In genomic region chr5:144249871-144250270, GRCm38 (mm10) we compare ENCODE assay signal across 12 mouse cellular contexts. TPM values are rescaled to one million over a fixed set of nuclear protein-coding genes. Genes with fewer than 3 reads are reported as not detected.
DNase-seq lines count a peak whose midpoint lies in the region; ATAC-seq and TF ChIP-seq lines count a peak whose summit lies in the region.
"Had no signal": no experiment of that assay in that cellular context is flagged by ENCODE, and none has a peak within 500 bp of the region (broad histone marks: within the 10 kb centered on the region; RNA-seq: fewer than 3 reads in every experiment).

No protein-coding gene starts in this region.

- H3K4me3 ChIP-seq in kidney, postnatal 0 days (replicated peaks; ENCODE audit: low read depth, low read length): no peak overlapping the region
- no peak overlapping the region for H3K4me3 ChIP-seq in kidney, embryonic 14.5 days (ENCODE audit: low read length)
- H3K4me3 ChIP-seq: hindbrain, embryonic 10.5 days had no signal

- no peak overlapping the region for H3K9ac ChIP-seq in kidney, postnatal 0 days (ENCODE audit: low read depth, low read length)
- no peak overlapping the region for H3K9ac ChIP-seq in kidney, embryonic 14.5 days (ENCODE audit: low read depth, low read length)

- H3K27ac ChIP-seq in kidney, postnatal 0 days: no peak overlapping the region
- no peak overlapping the region for H3K27ac ChIP-seq in kidney, embryonic 14.5 days (ENCODE audit: low read depth, low read length)
- H3K27ac ChIP-seq: hindbrain, embryonic 10.5 days had no signal

- 0 out of 2 replicates have a peak, but pooled peaks cover 9% of the 10 kb centered on the region for H3K4me1 ChIP-seq in kidney, postnatal 0 days (replicated peaks; ENCODE audit: insufficient read depth, low read length)
- H3K4me1 ChIP-seq in kidney, embryonic 14.5 days (ENCODE audit: control insufficient read depth, insufficient read depth, low read length): peaks cover 11% of the 10 kb centered on the region; the same call in 1 of the 2 replicates

- WGBS in kidney, postnatal 0 days: 83% methylated on average over 3 of the region's 3 CpGs
- 83% methylated on average over 3 of the region's 3 CpGs for WGBS in kidney, embryonic 14.5 days

- ATAC-seq in kidney, postnatal 0 days (replicated peaks; ENCODE audit: low FRiP score, low read depth): no peak
- no peak for ATAC-seq in monocyte, adult 5-6 weeks (replicated peaks; ENCODE audit: insufficient number of reproducible peaks, low FRiP score, low TSS enrichment, poor library complexity, severe bottlenecking)
- ATAC-seq in kidney, embryonic 14.5 days (ENCODE audit: low FRiP score, low TSS enrichment): no peak

- no peaks in the 10 kb centered on the region for H3K9me3 ChIP-seq in kidney, postnatal 0 days (replicated peaks; ENCODE audit: low read length)
- 0 out of 2 replicates have a peak, but pooled peaks cover 4% of the 10 kb centered on the region for H3K9me3 ChIP-seq in kidney, embryonic 14.5 days (ENCODE audit: control insufficient read depth, low read length)

- TF ChIP-seq POLR2A in brain, embryonic 14.5 days (IDR thresholded peaks at IDR 0.05; ENCODE audit: borderline replicate concordance, extremely low read depth, insufficient read depth, insufficient read length, poor library complexity, severe bottlenecking): no peak

- H3K27me3 ChIP-seq in kidney, postnatal 0 days (ENCODE audit: insufficient read depth, low read length): no peaks in the 10 kb centered on the region
- no peaks in the 10 kb centered on the region for H3K27me3 ChIP-seq in kidney, embryonic 14.5 days (ENCODE audit: control insufficient read depth, insufficient read depth, low read length)

- H3K36me3 ChIP-seq in kidney, postnatal 0 days (ENCODE audit: insufficient read depth, low read length): no peaks in the 10 kb centered on the region
- no peaks in the 10 kb centered on the region for H3K36me3 ChIP-seq in kidney, embryonic 14.5 days (ENCODE audit: control insufficient read depth, insufficient read depth, low read length)
- H3K36me3 ChIP-seq: hindbrain, embryonic 10.5 days had no signal

- peak; percentile 53; the same call in 1 of the 2 replicates for TF ChIP-seq CTCF in kidney, postnatal 0 days (IDR thresholded peaks at IDR 0.05; ENCODE audit: low read depth)
- peak; percentile 40; the same call in 1 of the 2 replicates for TF ChIP-seq CTCF in brain, embryonic 14.5 days (IDR thresholded peaks at IDR 0.05; ENCODE audit: borderline replicate concordance, extremely low read depth, insufficient read depth, insufficient read length)

- DNase-seq in kidney, postnatal 0 days (ENCODE audit: low spot score): no peak
- no peak for DNase-seq in kidney, postnatal 4 days
- DNase-seq in thymus, postnatal 14 days: peak; percentile 26
- DNase-seq in thymus, postnatal 0 days (ENCODE audit: low spot score): no peak
- no peak for DNase-seq in brain, embryonic 14.5 days (ENCODE audit: low read depth)
- DNase-seq: cerebellum, adult 18-20 months; kidney, adult 18-20 months; thymus, adult 2 months had no signal

- no peak overlapping the region for H3K4me2 ChIP-seq in kidney, postnatal 0 days (ENCODE audit: low read length)
- no peak overlapping the region for H3K4me2 ChIP-seq in kidney, embryonic 14.5 days (replicated peaks; ENCODE audit: low read depth, low read length)

RNA-seq across cellular contexts. Expression of gene Bri3, which starts 5.6 kb away (rescaled TPM):
- polyA plus RNA-seq in kidney, postnatal 0 days (2015; fragmentation: Nextera tagmentation; extraction: Ambion mirVana): 205 and 224 TPM in 2 replicates
- 83.1 and 87.9 TPM in 2 replicates for polyA plus RNA-seq in thymus, postnatal 0 days (2015; fragmentation: Nextera tagmentation; extraction: Ambion mirVana)
- polyA plus RNA-seq in brain, embryonic 14.5 days (2012; rRNA removed): 97.3 and 129 TPM in 2 replicates
- total RNA-seq in monocyte, adult 5-6 weeks (2017): 36.6 to 109 TPM (median 73.7 TPM) in 3 replicates
- 136 and 148 TPM in 2 replicates for polyA plus RNA-seq in kidney, embryonic 14.5 days (2014; fragmentation: Nextera tagmentation; extraction: Ambion mirVana)

RNA-seq across cellular contexts. Expression of gene Tecpr1, which starts 26.5 kb away (rescaled TPM):
- 15.3 and 17.4 TPM in 2 replicates for polyA plus RNA-seq in kidney, postnatal 0 days (2015; fragmentation: Nextera tagmentation; extraction: Ambion mirVana)
- 37.6 and 51.3 TPM in 2 replicates for polyA plus RNA-seq in thymus, postnatal 0 days (2015; fragmentation: Nextera tagmentation; extraction: Ambion mirVana)
- 58.0 and 59.4 TPM in 2 replicates for polyA plus RNA-seq in brain, embryonic 14.5 days (2012; rRNA removed)
- total RNA-seq in monocyte, adult 5-6 weeks (2017): 30.0 to 63.8 TPM (median 35.3 TPM) in 3 replicates
- 13.9 and 16.4 TPM in 2 replicates for polyA plus RNA-seq in kidney, embryonic 14.5 days (2014; fragmentation: Nextera tagmentation; extraction: Ambion mirVana)

RNA-seq across cellular contexts. Expression of gene Bhlha15, which starts 59.8 kb away (rescaled TPM):
- polyA plus RNA-seq in kidney, postnatal 0 days (2015; fragmentation: Nextera tagmentation; extraction: Ambion mirVana): 0.54 and 0.60 TPM in 2 replicates
- 0.05 and 0.13 TPM in 2 replicates for polyA plus RNA-seq in thymus, postnatal 0 days (2015; fragmentation: Nextera tagmentation; extraction: Ambion mirVana)
- polyA plus RNA-seq in brain, embryonic 14.5 days (2012; rRNA removed): 0.03 and 0.11 TPM in 2 replicates
- total RNA-seq in monocyte, adult 5-6 weeks (2017): 0.32 to 0.78 TPM (median 0.38 TPM) in 3 replicates
- polyA plus RNA-seq in kidney, embryonic 14.5 days (2014; fragmentation: Nextera tagmentation; extraction: Ambion mirVana): 0.28 TPM in 1 of 2 replicates, not detected in the other
- total RNA-seq: gastrocnemius, adult 18-20 months had no signal
